Mouse (Mus musculus) forebrain, embryonic 15.5 days (tissue): ENCODE data around the gene Tomm6. TPM values are rescaled to one million over a fixed set of nuclear protein-coding genes. Genes with fewer than 3 reads are reported as not detected.

Source experiments
- ATAC-seq: fragments of 200-750 bp; cut with Nextera tagmentation; replicated peaks from 2 replicates; pipeline ENCODE4 v1.8.0; 2017; ENCODE audit warnings: mild to moderate bottlenecking, moderate TSS enrichment, moderate library complexity
- H3K27ac ChIP-seq: fragments of 300-500 bp; sonication (generic); replicated peaks from 2 replicates; pipeline ENCODE4 v1.5.1; 2015; ENCODE audit warnings: mild to moderate bottlenecking, inconsistent platforms
- H3K27me3 ChIP-seq: fragments of 300-500 bp; sonication (generic); 2 replicates; pipeline ENCODE4 v1.6.1; 2015; ENCODE audit warnings: inconsistent platforms
- H3K36me3 ChIP-seq: fragments of 300-500 bp; sonication (generic); 2 replicates; pipeline ENCODE4 v1.6.1; 2015; ENCODE audit warnings: mild to moderate bottlenecking, inconsistent platforms
- H3K4me1 ChIP-seq: fragments of 300-500 bp; sonication (generic); 2 replicates; pipeline ENCODE4 v1.6.1; 2015; ENCODE audit warnings: inconsistent platforms
- H3K4me2 ChIP-seq: fragments of 300-500 bp; sonication (generic); replicated peaks from 2 replicates; pipeline ENCODE4 v1.6.1; 2015; ENCODE audit warnings: mild to moderate bottlenecking, inconsistent platforms
- H3K4me3 ChIP-seq: fragments of 300-500 bp; sonication (generic); 2 replicates; pipeline ENCODE4 v1.5.1; 2015; ENCODE audit warnings: mild to moderate bottlenecking, inconsistent platforms
- H3K9ac ChIP-seq: fragments of 300-500 bp; sonication (generic); replicated peaks from 2 replicates; pipeline ENCODE4 v1.6.1; 2015; ENCODE audit warnings: mild to moderate bottlenecking, inconsistent platforms
- H3K9me3 ChIP-seq: fragments of 300-500 bp; sonication (generic); 2 replicates; pipeline ENCODE4 v1.6.1; 2016; ENCODE audit warnings: inconsistent platforms
- WGBS: fragments of 180-500 bp; shearing (Covaris S2); methylation state at CpG from one replicate; pipeline ENCODE4 v1.1.7; 2015; ENCODE audit warnings: mixed read lengths; 5-methylcytosine and 5-hydroxymethylcytosine counted together
- polyA plus RNA-seq: library from polyadenylated mRNA; unstranded; fragments of >200 nt; fragmentation: Nextera tagmentation; extraction: Ambion mirVana; gene quantifications from 2 replicates; pipeline ENCODE4 v1.2.1, GENCODE M21; 2015

The Tomm6 gene
- polyA plus RNA-seq, 1 experiment from 2014 or later = 258 TPM

- no peak overlapping the region for H3K4me3 ChIP-seq
- H3K36me3 ChIP-seq = no peaks in the 10 kb centered on the region
- no peaks in the 10 kb centered on the region for H3K4me1 ChIP-seq
- H3K4me2 ChIP-seq = no peak overlapping the region
- ATAC-seq = no peak
- H3K27me3 ChIP-seq = no peaks in the 10 kb centered on the region
- H3K9ac ChIP-seq = no peak overlapping the region
- no peaks in the 10 kb centered on the region for H3K9me3 ChIP-seq
- H3K27ac ChIP-seq = no peak overlapping the region
- 78% methylated on average over 4 of the region's 4 CpGs for WGBS
Measured at GRCm38 (mm10) chr17:47708972-47709371, 20.8 kb upstream of the Tomm6 start.

- H3K27me3 ChIP-seq = no peaks in the 10 kb centered on the region
Measured at GRCm38 (mm10) chr17:47707961-47708360, 19.8 kb upstream of the Tomm6 start.

DNA sequence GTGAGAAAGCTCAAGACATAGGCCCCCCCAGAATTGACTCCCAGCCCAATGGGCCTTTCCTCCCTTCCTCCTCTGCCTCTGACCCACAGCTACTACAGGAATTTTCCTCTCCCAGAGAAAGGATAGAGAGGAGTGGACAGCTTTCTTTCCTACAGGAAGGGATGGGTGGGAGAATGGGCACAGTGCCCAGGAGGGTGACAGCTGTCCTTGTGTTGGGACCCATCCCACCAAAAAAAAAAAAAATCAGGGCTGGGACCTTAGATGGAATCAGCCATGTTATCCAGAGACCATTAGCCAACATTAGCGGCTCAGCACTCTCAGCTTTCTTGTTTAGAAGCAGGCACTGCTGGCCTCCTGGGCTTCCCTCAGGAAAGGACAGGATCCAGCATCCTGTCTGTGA lies 18.0 kb upstream of the Tomm6 start:
- Histone ChIP-seq H3K4me2 (no peak overlapping the region), H3K4me3 (no peak overlapping the region)

More at GRCm38 (mm10) chr17:47707961-47708360, 19.8 kb upstream of the Tomm6 start:
- H3K36me3 ChIP-seq = no peaks in the 10 kb centered on the region
- H3K4me1 ChIP-seq = no peaks in the 10 kb centered on the region
- WGBS = 87% methylated on average over 3 of the region's 3 CpGs
- H3K27ac ChIP-seq = no peak overlapping the region
- no peak for ATAC-seq
- no peak overlapping the region for H3K4me3 ChIP-seq
- no peak overlapping the region for H3K4me2 ChIP-seq
- H3K9ac ChIP-seq = no peak overlapping the region
- no peaks in the 10 kb centered on the region for H3K9me3 ChIP-seq

DNA sequence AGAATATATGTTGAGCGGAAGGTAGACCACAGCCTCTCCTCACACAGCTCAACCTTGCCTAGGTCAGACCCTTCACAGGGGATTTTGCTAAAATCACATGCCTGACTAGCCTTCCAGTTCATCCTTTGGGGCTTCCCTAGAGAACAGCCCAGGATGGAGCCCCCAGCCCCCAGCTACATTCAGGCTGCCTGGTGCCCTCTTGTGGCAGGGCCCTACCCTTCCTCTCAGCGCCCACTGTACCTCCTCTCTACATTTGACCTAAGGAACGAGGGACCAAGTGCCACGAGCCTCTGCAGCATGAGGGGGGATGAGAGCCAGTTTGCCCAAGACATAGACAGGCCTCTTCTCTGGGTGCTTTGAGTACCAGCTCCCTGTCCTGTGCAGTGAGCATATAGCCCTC lies 16.5 kb upstream of the Tomm6 start:
- Histone ChIP-seq H3K9ac (no peak overlapping the region), H3K4me2 (no peak overlapping the region), H3K36me3 (0 out of 2 replicates have a peak, but pooled peaks cover 5% of the 10 kb centered on the region), H3K27ac (no peak overlapping the region), H3K9me3 (no peaks in the 10 kb centered on the region), H3K27me3 (no peaks in the 10 kb centered on the region), H3K4me1 (no peaks in the 10 kb centered on the region), H3K4me3 (no peak overlapping the region)
- WGBS = 80% methylated on average over 4 of the region's 4 CpGs
- no peak for ATAC-seq

More for the DNA sequence above, 18.0 kb upstream of the Tomm6 start:
- H3K9ac ChIP-seq = no peak overlapping the region
- no peak for ATAC-seq
- H3K4me1 ChIP-seq = no peaks in the 10 kb centered on the region
- 0 out of 2 replicates have a peak, but pooled peaks cover 3% of the 10 kb centered on the region for H3K36me3 ChIP-seq
- no peaks in the 10 kb centered on the region for H3K9me3 ChIP-seq
- no peak overlapping the region for H3K27ac ChIP-seq
- no peaks in the 10 kb centered on the region for H3K27me3 ChIP-seq
- WGBS = 79% methylated on average over 1 of the region's 1 CpGs

DNA sequence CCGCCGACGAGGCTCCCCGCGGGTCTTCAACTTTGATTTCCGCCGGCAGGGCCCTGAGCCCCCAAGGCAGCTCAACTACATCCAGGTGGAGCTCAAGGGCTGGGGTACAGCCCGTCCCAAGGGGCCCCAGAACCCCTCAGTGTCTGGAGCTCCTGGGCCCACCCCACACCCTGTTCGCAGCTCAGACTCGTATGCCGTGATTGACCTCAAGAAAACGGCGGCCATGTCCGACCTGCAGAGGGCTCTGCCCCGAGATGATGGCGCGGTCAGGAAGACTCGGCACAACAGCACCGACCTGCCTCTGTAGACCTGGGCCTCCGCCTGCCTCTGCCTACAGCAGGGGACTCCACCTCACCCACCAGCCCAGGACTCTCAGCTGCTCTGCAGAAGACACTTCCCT lies 15.4 kb upstream of the Tomm6 start:
- ATAC-seq = no peak

DNA sequence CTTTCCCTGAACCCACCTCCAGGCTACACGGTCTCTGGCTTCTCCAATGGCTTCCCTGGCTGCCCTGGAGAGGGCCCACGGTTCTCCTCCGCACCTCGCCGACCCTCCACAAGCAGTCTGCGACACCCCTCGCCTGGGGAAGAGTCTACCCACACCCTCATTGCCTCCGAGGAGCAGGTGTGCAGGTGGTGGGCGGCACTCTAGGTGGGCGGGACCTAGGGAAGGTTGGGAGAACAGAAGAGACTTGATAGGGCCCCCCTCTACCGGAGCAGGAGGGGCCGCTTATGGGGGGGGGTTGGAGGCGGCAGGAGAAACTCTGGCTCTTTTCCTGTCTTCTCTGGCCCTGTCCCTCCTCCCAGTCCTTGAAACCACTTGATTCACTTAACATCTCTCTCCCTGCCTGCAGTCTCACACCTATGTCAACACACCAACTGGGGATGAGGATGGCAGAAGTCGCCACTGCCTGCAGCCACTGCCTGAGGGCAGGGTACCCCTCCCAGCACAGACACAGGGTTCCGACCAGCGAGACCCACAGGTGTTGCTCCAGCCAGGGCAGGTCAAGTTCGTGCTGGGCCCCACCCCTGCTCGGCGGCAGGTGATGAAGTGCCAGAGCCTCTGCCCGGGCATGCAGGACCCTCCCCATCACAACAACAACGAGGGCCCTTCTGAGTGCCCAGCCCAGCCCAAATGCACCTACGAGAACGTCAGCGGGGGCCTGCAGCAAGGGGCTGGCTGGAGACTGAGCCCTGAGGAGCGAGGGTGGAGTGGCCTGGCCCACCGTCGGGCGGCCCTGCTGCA lies 14.6 kb upstream of the Tomm6 start:
- H3K27me3 ChIP-seq = no peaks in the 10 kb centered on the region
- no peak overlapping the region for H3K4me3 ChIP-seq
- 58% methylated on average over 28 of the region's 28 CpGs for WGBS
- H3K27ac ChIP-seq = no peak overlapping the region
- no peaks in the 10 kb centered on the region for H3K4me1 ChIP-seq
- no peak overlapping the region for H3K9ac ChIP-seq
- no peak for ATAC-seq
- 0 out of 2 replicates have a peak, but pooled peaks cover 5% of the 10 kb centered on the region for H3K36me3 ChIP-seq
- H3K9me3 ChIP-seq = no peaks in the 10 kb centered on the region
- no peak overlapping the region for H3K4me2 ChIP-seq

More for the DNA sequence above, 15.4 kb upstream of the Tomm6 start:
- no peak overlapping the region for H3K4me2 ChIP-seq
- no peaks in the 10 kb centered on the region for H3K27me3 ChIP-seq
- no peak overlapping the region for H3K4me3 ChIP-seq
- WGBS = 42% methylated on average over 20 of the region's 20 CpGs
- H3K9ac ChIP-seq = no peak overlapping the region
- H3K27ac ChIP-seq = no peak overlapping the region
- H3K4me1 ChIP-seq = no peaks in the 10 kb centered on the region
- no peaks in the 10 kb centered on the region for H3K9me3 ChIP-seq
- H3K36me3 ChIP-seq = 0 out of 2 replicates have a peak, but pooled peaks cover 5% of the 10 kb centered on the region

- WGBS = 73% methylated on average over 9 of the region's 9 CpGs
- ATAC-seq = 0 out of 2 replicates have a peak, but pooled peaks have one; percentile 16
- no peaks in the 10 kb centered on the region for H3K4me1 ChIP-seq
- no peak overlapping the region for H3K9ac ChIP-seq
- no peak overlapping the region for H3K27ac ChIP-seq
- no peaks in the 10 kb centered on the region for H3K27me3 ChIP-seq
- no peak overlapping the region for H3K4me2 ChIP-seq
- no peaks in the 10 kb centered on the region for H3K9me3 ChIP-seq
- H3K36me3 ChIP-seq = 0 out of 2 replicates have a peak, but pooled peaks cover 5% of the 10 kb centered on the region
- no peak overlapping the region for H3K4me3 ChIP-seq
Measured at GRCm38 (mm10) chr17:47701793-47702192, 13.6 kb upstream of the Tomm6 start.

GRCm38 (mm10) chr17:47699055-47699454 lies 10.9 kb upstream of the Tomm6 start:
- Histone ChIP-seq H3K27ac (no peak overlapping the region), H3K4me3 (no peak overlapping the region), H3K9me3 (no peaks in the 10 kb centered on the region), H3K36me3 (0 out of 2 replicates have a peak, but pooled peaks cover 5% of the 10 kb centered on the region), H3K9ac (no peak overlapping the region), H3K4me2 (no peak overlapping the region), H3K4me1 (peaks cover 12% of the 10 kb centered on the region), H3K27me3 (no peaks in the 10 kb centered on the region)
- WGBS = 80% methylated on average over 2 of the region's 2 CpGs
- no peak for ATAC-seq

- Histone ChIP-seq H3K9ac (no peak overlapping the region), H3K27me3 (no peaks in the 10 kb centered on the region), H3K4me3 (no peak overlapping the region), H3K4me2 (no peak overlapping the region), H3K36me3 (0 out of 2 replicates have a peak, but pooled peaks cover 5% of the 10 kb centered on the region), H3K4me1 (peaks cover 14% of the 10 kb centered on the region), H3K27ac (no peak overlapping the region), H3K9me3 (no peaks in the 10 kb centered on the region)
- no peak for ATAC-seq
- WGBS = 90% methylated on average over 10 of the region's 10 CpGs
Measured at GRCm38 (mm10) chr17:47698156-47698555, 10.0 kb upstream of the Tomm6 start.

DNA sequence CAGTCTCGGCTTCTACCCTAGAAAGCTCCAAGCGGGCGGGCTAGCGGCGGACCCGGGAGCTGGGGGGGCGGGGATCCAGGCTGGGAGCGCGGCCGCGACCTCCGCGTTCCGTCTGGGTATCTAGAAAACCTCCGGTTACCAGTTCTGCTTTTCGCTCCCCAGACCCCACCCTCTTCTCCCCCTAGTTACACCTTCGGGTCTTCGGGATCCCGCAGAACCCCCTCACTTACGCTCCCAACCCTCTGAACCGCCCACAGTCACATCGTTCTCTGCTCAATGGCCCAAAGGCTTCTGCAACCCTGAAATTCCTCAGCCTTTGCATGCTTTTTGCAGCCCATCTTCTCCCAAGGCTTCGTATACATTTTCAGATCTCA lies 7.1 kb upstream of the Tomm6 start:
- no peak for ATAC-seq
- H3K4me3 ChIP-seq = peak overlapping the region; percentile 60
- H3K4me2 ChIP-seq = peak overlapping the region; percentile 82
- H3K9ac ChIP-seq = peak overlapping the region; percentile 66
- H3K4me1 ChIP-seq = peaks cover 14% of the 10 kb centered on the region
- WGBS = under 1% methylated on average over 23 of the region's 23 CpGs
- 0 out of 2 replicates have a peak, but pooled peaks cover 3% of the 10 kb centered on the region for H3K36me3 ChIP-seq
- H3K27ac ChIP-seq = peak overlapping the region; percentile 32
- H3K27me3 ChIP-seq = no peaks in the 10 kb centered on the region
- H3K9me3 ChIP-seq = no peaks in the 10 kb centered on the region

DNA sequence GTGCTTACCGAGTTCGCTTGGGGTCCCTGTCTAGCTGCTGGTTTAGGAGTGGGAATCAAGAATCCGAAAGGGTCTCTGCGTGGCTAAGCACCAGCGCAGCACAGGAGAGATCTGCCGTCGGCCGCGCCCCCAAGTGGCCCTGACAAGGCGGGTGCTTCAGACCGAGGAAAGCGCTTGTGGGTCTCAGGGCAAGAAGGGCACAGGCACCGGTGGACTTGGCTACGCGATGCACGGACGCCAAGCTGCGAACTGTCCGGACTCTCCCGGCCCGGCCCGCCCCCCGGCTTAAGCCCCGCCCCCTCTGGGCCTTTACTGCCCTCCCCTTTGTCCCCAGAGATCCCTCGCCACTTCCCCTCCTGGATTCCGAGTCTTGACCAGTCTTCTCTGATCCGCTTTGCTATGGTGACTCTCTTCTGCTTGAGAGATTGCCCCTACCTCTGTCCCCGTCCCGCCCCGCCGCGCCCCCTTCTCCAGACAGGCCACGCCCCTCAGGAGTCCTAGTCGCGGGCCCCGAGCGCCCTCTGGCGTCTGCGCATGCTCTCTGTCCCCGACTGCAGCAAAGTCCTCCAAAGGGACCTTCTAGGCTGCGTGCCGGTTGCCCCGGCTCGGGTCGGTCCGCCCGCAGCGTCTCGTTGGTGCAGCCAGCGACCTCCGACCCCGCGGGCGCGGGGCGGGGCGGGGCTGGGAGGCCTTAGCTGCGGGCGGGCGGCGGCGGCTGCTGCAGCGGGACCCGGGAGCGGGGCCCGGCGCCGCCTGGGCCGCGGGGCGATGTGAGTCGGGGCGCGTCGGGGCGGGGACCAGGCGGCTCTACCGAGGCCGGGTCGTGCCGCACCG lies 6.5 kb upstream of the Tomm6 start, which contains the start of gene Prickle4:
Prickle4 (minus strand) TSS at position 234 of the 834 bp plus-strand sequence.
- Histone ChIP-seq H3K36me3 (no peaks in the 10 kb centered on the region), H3K9me3 (no peaks in the 10 kb centered on the region), H3K27ac (peak within 1 kb of the TSS; percentile 32), H3K27me3 (no peaks in the 10 kb centered on the region), H3K4me3 (peak within 1 kb of the TSS; percentile 60), H3K9ac (peak within 1 kb of the TSS; percentile 66), H3K4me1 (peaks cover 17% of the 10 kb centered on the region), H3K4me2 (peak within 1 kb of the TSS; percentile 82)
- ATAC-seq = peak; percentile 96
- WGBS = under 1% methylated on average over 81 of the region's 82 CpGs

DNA sequence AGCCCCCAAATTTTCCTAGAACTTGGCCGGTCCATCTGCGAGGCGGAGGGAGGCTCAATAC lies 6.1 kb upstream of the Tomm6 start, which contains the start of gene Gm21981:
Gm21981 (minus strand) TSS at position 14 of the 61 bp plus-strand sequence.
- peaks cover 21% of the 10 kb centered on the region for H3K4me1 ChIP-seq
- no peak for ATAC-seq
- peak within 1 kb of the TSS; percentile 60 for H3K4me3 ChIP-seq
- H3K9ac ChIP-seq = peak within 1 kb of the TSS; percentile 66
- peak within 1 kb of the TSS; percentile 32 for H3K27ac ChIP-seq
- H3K36me3 ChIP-seq = no peaks in the 10 kb centered on the region
- H3K4me2 ChIP-seq = peak within 1 kb of the TSS; percentile 82
- no peaks in the 10 kb centered on the region for H3K27me3 ChIP-seq
- 0% methylated on average over 3 of the region's 3 CpGs for WGBS
- H3K9me3 ChIP-seq = no peaks in the 10 kb centered on the region
